Mouse (Mus musculus): ENCODE results near the gene Rgs7.
A peak's percentile ranks its signal among the peaks of the same experiment; 100 is the strongest.

Gene Rgs7

GRCm38 (mm10) chr1:175491861-175492682, at the start of gene Rgs7:
Rgs7 (minus strand) TSS chr1:175492500.
- DNase-seq (ENCODE audit: low spot score in 2 of 2): peak; percentile 16 to 58

DNA sequence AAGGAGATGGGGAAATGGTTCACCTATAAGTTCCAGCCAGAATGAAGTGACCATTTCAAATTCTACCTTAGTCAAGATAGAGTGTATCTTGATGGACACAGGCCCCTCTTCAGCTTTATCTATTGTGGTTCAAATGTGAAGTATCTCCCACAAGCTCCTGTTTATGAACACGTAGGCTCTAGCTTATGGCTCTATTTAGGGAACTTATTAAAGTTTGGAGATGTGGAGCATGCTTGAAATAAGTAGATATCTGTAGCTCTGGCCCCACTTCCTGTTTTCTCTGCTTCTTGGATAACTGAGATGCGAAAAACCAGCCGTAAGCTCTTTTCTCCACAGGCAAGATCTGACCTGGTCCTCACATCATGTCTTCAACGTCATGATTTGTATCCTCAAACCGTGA, 48.4 kb upstream of the Rgs7 start:
- no peak for DNase-seq (ENCODE audit: low spot score in 2 of 2)

DNA sequence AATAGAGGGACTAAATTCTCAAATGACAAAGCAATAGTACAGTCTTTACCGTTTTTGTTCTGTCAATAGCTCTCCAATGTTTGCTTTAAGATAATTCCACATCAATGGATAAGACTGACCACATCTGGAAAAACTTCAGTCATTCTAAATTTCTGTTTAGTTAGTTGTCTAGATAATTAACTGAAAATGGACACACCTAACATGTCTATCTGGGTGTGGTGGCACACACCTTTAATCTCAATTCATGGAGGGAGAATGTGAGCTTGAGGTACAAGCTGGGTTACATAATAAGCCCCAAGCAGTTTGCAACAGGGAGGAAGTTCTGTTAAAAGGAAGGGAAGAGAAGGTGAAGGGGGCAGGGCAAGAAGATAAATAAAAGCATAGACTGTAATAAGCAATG, 45.0 kb upstream of the Rgs7 start:
- no peak for DNase-seq (ENCODE audit: low spot score in 2 of 2)

DNA sequence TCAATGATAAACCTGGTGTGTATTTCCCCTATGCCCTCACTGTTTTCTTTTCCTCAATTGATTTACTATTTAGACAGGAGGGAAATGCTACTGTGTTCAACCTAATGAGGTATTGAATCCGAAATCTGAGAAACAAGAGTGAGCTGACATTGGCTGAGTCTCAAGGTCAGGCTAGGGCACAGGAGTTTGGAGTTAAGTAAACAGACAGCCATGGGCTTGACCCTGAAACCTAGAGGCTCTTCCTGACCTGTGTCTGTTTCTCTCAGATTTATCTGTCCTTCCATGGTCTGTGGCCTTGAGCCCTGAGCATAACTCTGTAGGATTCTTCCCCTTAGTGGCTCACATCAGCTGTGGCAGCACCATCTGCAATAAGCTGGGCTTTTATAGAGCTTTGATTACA, 37.6 kb upstream of the Rgs7 start:
- DNase-seq (ENCODE audit: low spot score in 2 of 2): no peak

DNA sequence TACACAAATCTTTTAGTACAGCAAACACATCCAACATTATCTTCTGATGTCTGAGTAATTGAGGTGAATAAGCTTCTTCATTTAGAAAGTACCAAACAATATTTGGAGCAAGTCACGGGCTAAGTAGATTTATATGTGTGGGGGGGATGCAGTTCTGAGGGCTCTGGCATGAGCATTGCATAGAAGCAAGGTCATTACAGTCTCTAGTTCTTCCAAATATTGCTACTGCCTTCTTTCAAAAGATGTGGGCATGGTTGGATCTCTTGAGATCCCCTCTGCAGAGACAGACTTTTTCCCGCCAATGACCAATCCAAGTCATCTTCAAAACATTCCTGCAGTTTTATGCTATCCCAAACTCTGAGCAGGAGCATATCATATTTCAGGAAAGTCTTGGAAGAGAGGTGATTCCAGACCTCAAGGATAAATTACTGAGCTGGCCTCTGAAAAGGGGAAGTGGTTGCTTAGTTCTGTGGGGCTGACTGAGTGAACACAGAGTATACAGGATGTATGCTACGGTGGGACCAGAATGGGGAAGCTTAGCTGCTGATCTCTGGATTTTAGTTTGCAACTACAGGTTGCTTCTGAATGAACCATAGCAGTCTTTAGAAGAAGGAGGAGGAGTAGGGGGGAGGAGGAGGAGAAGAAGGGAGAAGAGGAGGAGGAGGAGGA, 32.5 kb upstream of the Rgs7 start:
- no peak for DNase-seq (ENCODE audit: low spot score in 2 of 2)

GRCm38 (mm10) chr1:175523572-175523971, 31.3 kb upstream of the Rgs7 start:
- DNase-seq (ENCODE audit: low spot score in 2 of 2): no peak

GRCm38 (mm10) chr1:175514543-175514942, 22.2 kb upstream of the Rgs7 start:
- no peak for DNase-seq (ENCODE audit: low spot score in 2 of 2)

DNA sequence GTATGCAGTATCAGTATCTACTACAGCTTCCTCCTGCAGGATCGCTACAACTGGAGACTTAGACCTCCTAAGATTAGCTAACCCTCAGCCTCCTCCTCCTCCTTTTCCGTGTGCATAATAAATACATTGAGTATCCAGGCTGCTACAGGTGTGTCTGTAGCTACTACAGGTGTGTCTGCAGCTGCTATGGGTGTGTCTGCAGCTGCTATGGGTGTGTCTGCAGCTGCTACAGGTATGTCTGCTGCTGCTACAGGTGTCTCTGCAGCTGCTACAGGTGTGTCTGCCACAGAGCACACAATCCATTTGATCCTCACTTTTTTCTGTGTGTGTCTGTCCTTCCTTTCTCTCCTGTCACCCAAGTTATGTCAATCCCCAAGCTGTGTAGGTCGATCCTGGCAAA, 19.9 kb upstream of the Rgs7 start:
- DNase-seq (ENCODE audit: low spot score in 2 of 2): no peak

- no peak for DNase-seq (ENCODE audit: low spot score in 2 of 2)
Measured at GRCm38 (mm10) chr1:175509989-175510388, 17.7 kb upstream of the Rgs7 start.

- DNase-seq (ENCODE audit: low spot score in 2 of 2): no peak
Measured at GRCm38 (mm10) chr1:175492683-175493043, 363 bp upstream of the Rgs7 start.

DNA sequence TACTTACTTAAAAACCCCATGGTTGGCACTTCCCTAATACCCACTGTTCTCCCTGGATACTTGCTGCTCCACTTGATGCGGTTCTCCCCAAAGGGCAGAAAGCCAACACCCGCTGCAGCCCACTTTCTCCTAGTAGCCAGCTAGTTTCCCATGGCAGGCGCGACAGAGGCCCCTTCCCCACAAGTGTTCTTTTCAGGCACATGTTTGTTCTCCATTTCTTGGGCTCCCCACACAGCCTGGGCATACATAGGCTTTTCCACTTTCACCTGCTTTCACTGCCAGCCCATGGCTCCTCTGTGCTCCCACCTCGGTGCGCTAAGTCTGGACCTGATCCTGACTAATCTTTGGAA, 814 bp downstream of the Rgs7 start:
- DNase-seq (ENCODE audit: low spot score in 2 of 2): peak in 1 of 2 experiments; percentile 0

GRCm38 (mm10) chr1:175485109-175485508, 7.2 kb downstream of the Rgs7 start:
- DNase-seq (ENCODE audit: low spot score in 2 of 2): no peak

GRCm38 (mm10) chr1:175473060-175473459, 19.2 kb downstream of the Rgs7 start:
- DNase-seq (ENCODE audit: low spot score in 2 of 2): no peak

DNA sequence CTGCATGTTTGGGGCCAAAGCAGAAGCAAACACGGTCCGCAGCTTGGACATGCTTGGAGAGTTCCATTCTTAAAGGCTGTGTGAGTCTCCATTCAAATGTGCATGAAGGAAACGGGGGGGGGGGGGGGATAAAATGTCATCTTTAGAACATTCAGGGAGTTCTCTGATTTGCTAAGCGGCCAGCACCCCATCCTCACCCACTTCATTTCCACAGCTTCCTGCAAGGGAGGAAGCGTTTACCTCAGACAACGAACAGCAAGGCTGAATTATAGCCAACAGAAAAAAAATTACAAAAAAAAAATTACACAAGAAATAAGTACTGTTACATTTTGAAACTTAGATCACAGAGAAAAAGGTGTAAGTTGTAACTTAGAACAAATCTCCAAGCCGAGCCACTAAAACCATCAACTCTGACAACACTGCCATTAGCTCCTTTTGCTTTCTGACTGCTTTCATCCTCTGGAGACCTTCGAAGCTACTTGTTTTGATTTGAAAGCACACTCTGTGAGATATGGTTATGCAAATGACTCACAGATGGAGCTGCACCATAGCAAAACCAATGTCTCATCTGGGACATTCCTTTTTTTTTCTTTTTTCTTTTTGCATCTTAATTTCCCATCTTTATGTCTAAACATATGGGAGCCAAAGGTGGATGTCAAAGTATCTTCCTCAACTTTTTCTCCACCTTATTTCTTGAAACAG, 23.1 kb downstream of the Rgs7 start:
- DNase-seq (ENCODE audit: low spot score in 2 of 2): no peak

DNA sequence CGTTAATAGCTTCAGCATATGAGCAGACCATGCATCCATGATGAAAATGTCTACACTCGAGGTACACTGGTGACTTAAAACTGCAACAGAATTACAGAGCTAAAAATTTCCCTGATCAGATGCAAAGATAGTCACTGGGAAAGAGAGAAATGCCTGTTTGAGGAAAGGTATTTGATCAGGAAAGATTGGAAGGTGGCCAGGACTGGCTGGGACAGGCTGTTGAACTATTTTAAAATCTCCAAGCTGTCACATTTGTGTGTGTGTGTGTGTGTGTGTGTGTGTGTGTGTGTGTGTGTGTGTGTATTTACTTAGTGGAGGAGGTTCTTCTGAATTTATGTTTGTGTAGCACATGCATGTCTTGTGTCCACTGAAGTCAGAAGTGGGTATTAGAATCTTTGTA, 27.7 kb downstream of the Rgs7 start:
- no peak for DNase-seq (ENCODE audit: low spot score in 2 of 2)

GRCm38 (mm10) chr1:175462351-175462750, 29.9 kb downstream of the Rgs7 start:
- DNase-seq (ENCODE audit: low spot score in 2 of 2): no peak

DNA sequence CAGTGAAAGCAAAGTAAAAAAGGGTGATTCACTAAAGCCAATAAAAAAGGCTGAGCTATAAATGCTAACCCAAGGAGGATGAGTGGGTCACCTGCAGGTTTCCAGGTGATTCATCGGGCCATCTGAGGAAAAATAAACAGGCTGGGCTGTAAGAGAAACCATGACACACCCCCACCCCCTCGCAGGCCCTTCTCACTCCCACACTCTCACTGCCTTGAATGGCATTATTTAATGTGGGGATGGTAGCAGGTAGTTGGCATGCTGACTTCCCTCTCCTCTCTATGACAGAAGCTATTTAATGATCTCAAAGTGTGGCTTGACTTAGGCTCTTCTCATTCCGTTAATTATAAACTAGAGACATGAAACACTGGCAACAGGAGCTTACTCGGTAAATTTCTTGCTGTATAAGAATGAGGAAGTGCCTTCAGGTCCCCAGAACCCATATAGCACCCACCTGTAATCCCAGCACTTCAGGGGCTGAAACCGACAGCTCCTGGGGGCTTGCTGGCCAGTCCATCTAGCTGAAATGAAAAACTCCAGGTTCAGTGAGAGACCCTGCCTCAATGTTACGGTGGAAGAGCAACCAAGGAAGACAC, 38.2 kb downstream of the Rgs7 start:
- peak; percentile 26 to 39 for DNase-seq (ENCODE audit: low spot score in 2 of 2)

GRCm38 (mm10) chr1:175448017-175448416, 44.3 kb downstream of the Rgs7 start:
- DNase-seq (ENCODE audit: low spot score in 2 of 2): no peak

GRCm38 (mm10) chr1:175442939-175443338, 49.4 kb downstream of the Rgs7 start:
- DNase-seq (ENCODE audit: low spot score in 2 of 2): no peak

DNA sequence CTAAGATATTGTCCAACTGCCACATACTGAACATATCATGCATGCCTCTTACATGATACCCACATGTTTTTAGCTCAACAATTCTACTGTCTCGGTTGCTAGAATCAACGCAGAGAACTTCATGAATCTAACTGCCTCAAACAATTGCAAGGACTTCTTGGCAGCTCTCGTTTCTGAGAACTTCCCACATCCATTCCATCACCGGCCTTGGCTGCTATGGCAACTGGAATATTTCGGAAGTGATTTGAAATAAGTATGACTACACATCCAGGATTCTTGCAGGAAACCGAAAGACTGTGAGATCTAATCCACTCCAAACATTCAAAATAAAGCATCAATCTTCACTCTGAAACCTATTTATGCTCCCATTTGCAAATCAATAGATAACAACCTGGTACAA, 50.3 kb downstream of the Rgs7 start:
- no peak for DNase-seq (ENCODE audit: low spot score in 2 of 2)

DNA sequence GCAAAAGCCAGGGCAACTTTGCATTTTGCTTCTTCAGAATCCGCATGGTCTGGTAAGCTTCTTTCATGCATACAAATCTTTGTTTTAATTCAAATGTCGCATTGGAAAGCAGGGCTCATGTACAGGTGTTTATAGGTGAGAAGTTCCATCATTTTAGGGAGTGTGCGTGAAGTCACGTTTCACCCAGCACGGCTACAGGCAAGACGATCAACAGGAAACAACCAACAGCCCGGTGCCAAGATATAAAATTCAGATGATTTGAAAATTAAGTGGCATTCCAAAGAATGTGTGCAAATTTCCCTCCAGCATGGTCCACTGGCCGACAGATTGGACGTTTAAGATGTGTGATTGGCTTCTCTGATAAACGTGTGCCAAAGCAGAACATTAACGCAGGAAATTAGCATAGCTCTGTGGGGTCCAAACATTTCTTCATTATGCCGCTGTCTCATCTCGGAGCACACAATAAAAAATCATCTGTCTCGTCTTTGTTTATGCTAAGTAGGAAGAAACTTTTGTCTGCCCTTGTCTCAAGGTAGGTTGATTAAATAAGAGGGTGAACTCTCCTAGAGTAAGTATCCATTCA, 58.6 kb downstream of the Rgs7 start:
- no peak for DNase-seq (ENCODE audit: low spot score in 2 of 2)

GRCm38 (mm10) chr1:175433128-175433527, 59.2 kb downstream of the Rgs7 start:
- DNase-seq (ENCODE audit: low spot score in 2 of 2): no peak

Measured in urinary bladder, adult 18-20 months (tissue).